Mouse (Mus musculus): Measurements from ENCODE around the gene 4930518I15Rik. TPM values are rescaled to one million over a fixed set of nuclear protein-coding genes. Genes with fewer than 3 reads are reported as not detected.
A peak's percentile ranks its signal among the peaks of the same experiment; 100 is the strongest.
"Not testable (repeated sequence)": the region's sequence is repeated elsewhere in the genome, so short reads cannot be mapped to it uniquely, and the experiment has no call there.

Gene 4930518I15Rik
- total RNA-seq, 2 experiments from 2014 or later = 1.1 to 1.2 TPM

DNA sequence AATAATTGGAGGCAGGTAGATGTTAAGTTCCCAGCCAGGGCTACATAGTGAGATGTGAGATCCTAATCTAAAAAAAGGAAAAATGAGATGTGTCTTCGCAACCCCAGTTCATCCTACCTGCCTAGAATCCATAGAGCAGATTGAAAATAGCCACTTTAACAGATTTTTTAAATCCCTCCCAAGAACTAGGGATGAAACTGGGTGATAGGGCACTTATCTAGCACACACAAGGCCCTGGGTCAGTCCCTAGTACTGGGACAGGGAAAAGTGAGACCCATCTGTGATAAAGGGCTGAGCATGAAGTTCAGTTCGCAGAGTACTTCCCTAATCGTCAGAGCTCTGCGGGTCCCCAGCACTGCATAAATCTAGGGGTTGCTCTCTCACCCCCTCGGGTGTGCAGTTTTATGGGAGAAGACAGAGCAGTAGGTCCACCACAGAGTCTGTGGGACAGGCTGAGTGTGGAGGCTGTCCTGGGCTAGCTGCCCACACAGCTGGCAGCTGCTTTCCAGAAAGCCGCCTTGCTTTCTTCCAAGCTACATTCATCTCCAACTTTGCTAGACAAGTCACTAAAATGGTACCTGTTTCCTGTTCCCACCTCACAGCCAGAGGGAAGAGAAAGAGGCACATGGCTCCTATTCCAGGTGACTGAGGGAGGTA is 9.1 kb downstream of the 4930518I15Rik start:
- intact Hi-C loops (cut with DNase I) = loop anchor here (5.0 kb wide), 1 partner anchor 36 kb away; no protein-coding TSS in a partner anchor
- peak in 1 of 2 experiments; percentile 24 for DNase-seq

- intact Hi-C loops (cut with DNase I) = loop anchor here (5.0 kb wide), 1 partner anchor 35 kb away; no protein-coding TSS in a partner anchor
- DNase-seq = no peak
Observed at GRCm38 (mm10) chr2:156847653-156848052, 10.1 kb downstream of the 4930518I15Rik start.

DNA sequence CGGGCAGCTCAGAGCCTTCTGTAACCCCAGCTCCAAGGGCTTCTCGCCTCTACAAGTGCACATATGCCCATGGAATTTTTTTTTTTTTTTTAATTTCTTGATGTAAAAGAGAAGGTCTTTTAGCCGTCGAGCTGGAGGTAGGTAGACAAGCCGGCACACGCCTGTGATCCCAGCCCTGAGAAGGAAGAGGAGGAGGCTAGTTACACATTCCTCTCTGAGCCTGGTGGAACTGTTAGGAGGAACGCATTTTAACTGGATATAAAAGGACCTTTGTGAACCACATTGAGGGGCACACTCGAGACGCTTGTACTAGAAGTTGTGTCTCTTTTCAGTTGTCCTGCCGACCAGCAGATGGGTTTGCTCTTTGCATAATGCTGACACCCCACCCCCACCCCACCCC is 13.0 kb downstream of the 4930518I15Rik start:
- intact Hi-C loops (cut with DNase I) = loop anchor here (5.0 kb wide), 2 partner anchors 32 to 122 kb away; no protein-coding TSS in a partner anchor
- no peak for DNase-seq

DNA sequence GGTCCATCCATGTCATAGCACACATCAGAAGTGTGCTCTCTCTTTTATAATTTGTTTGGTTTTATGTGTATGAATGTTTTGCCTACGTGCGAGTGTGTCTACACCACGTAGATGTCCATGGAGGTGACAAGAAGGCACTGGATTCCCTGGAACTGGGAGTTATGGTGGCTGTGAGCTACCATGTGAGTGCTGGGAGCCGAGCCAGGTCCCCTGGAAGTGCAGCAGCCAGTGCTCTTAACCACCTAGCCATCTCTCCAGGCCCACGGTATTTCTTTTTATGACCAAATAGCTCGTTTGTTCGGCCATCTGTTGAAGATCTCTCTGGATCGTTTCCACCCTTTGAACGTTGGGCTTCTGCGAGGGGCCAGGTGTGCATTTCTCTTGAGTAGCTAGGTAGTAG is 14.4 kb downstream of the 4930518I15Rik start:
- no peak for DNase-seq
- intact Hi-C loops (cut with DNase I) = loop anchor here (5.0 kb wide), 1 partner anchor 121 kb away; no protein-coding TSS in a partner anchor

- DNase-seq = no peak
- intact Hi-C loops (cut with DNase I) = loop anchor here (5.0 kb wide), 1 partner anchor 120 kb away; no protein-coding TSS in a partner anchor
Observed at GRCm38 (mm10) chr2:156842711-156843110, 15.0 kb downstream of the 4930518I15Rik start.

DNA sequence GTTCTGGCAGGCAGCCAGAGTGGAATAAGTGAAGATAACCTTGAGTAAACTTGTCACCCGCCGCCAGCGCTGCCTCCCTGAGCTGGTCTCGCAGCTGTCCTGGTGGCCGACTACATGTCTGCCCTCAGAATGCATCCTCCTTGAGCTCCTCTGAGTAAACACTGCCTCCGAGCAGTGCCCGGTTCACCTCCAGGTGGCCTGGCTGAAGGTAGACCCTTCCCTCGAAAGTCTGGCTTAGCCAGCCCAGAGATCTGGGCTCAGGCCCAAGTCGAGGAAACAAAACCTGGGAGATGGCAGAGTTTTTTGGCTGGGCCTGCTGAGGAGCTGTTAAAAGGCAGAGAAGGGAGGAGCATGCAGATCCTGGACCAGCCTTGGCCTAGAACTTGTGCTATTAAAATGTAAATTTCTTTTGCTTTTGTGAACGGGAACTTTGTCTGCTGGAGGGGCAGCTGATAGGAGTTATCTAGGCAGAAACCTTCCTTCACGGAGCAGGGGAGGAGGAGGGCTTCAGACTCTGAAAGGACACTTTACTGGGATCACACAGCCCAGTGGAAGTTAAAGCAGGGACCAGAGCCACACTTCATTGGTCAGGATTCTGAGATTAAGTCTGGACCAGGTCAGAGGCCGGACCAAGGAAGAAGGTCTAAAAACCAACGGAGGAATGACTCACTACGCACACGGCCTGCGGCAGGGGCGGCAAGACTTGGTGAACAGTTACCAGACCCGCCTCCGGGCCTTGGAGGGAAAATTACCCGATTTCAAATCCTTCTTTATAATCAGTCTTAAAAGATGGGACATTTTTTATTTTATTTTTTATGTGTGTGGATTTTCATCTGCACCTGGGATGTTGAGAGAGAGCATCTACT is 15.7 kb downstream of the 4930518I15Rik start:
- DNase-seq = peak; percentile 62 to 70
- intact Hi-C loops (cut with DNase I) = loop anchor here (5.0 kb wide), 1 partner anchor 120 kb away; no protein-coding TSS in a partner anchor

GRCm38 (mm10) chr2:156841028-156841840 is 16.5 kb downstream of the 4930518I15Rik start:
- DNase-seq = peak; percentile 71 to 74
- intact Hi-C loops (cut with DNase I) = loop anchor here (5.0 kb wide), 1 partner anchor 119 kb away; no protein-coding TSS in a partner anchor

- DNase-seq = peak; percentile 43 to 54
Observed at GRCm38 (mm10) chr2:156840301-156841027, 17.3 kb downstream of the 4930518I15Rik start.

GRCm38 (mm10) chr2:156839319-156840191 is 18.2 kb downstream of the 4930518I15Rik start, which contains the start of gene Tgif2:
Gene Tgif2, plus strand, starts transcription at chr2:156840007.
- intact Hi-C loops (cut with DNase I) = loop anchor here (5.0 kb wide), 1 partner anchor 117 kb away; no protein-coding TSS in a partner anchor
- peak; percentile 79 to 82 for DNase-seq

More at GRCm38 (mm10) chr2:156840301-156841027, 17.3 kb downstream of the 4930518I15Rik start:
- intact Hi-C loops (cut with DNase I) = loop anchor here (5.0 kb wide), 1 partner anchor 118 kb away; no protein-coding TSS in a partner anchor

GRCm38 (mm10) chr2:156838839-156839238 is 18.9 kb downstream of the 4930518I15Rik start:
- no peak for DNase-seq
- intact Hi-C loops (cut with DNase I) = no loop called here

DNA sequence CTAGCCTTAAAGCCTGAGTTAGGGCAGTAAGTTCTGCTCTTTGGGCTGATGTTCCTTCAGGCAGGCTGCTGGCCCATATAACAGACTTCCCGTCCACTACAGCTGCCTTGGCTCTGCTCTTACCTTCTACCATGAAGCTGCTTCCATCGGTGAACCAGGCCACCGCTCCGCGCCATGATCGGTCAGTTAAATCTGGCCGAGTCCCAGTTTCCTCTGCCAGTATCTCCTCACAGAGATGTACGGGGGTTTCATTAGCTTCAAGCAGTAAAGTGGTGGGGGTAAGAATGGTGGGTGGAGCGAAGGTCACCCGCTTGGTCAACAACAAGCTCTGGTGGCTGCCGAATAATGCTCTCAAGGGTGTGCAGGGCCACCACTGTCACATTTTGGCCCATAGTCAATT is 23.4 kb downstream of the 4930518I15Rik start:
- DNase-seq = no peak

DNA sequence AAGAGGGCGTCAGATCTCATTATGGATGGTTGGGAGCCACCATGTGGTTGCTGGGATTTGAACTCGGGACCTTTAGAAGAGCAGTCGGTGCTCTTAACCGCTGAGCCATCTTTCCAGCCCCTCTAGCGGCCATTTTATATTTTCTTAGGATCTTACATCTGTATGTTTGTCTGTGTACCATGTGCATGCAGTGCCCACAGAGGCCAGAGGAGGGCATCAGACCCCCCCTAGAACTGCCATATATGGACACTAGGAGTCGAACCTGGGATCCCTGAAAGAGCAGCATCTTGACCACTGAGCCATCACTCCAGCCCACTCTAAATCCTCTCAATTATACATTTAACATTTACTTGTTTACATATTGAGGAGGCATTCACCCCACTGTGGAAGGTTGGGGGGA is 32.6 kb downstream of the 4930518I15Rik start:
- intact Hi-C loops (cut with DNase I); DNase-seq: not testable (repeated sequence)

More for the DNA sequence above, 23.4 kb downstream of the 4930518I15Rik start:
- intact Hi-C loops (cut with DNase I) = no loop called here

DNA sequence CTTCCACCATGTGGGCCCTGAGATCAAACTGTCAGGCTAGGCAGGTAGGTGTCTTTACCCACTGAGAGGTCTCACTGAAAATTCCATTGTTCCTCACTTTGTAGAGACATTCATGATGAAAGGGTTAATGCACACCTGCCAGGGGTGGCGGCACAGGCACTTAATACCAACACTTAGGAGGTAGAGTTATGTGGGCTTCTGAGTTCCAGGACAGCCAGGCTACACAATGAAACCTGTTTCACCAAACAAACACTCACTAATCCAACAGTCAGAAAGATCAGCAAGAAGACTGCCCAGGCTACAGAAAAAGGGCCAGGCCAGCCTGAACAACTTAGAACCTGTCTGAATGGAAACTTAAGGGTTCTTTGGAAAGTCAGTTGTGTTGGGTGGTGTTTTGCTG is 41.6 kb downstream of the 4930518I15Rik start:
- no peak for DNase-seq
- intact Hi-C loops (cut with DNase I) = no loop called here

- intact Hi-C loops (cut with DNase I) = no loop called here
- DNase-seq = no peak
Observed at GRCm38 (mm10) chr2:156815412-156815811, 42.3 kb downstream of the 4930518I15Rik start.

DNA sequence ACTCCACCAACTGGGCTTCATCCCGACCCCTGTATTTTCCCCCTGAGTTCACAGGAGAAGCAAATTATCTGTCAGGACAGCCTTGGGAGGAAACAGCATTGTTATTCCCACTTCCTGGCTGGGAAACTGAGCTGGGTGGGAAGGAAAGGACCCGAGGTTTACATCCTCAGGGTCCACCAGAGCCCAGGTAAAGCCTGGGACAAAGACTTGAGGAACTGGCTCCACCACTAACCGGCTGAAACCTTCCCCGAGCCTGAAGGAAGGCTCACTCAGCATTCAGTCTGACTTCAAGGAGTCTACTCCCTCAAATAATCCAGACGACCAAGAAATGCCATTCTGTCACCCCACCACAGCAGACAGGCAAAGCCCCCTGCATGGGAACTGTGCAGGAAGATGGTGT is 42.9 kb downstream of the 4930518I15Rik start:
- DNase-seq = peak in 1 of 2 experiments; percentile 14
- intact Hi-C loops (cut with DNase I) = loop anchor here (5.0 kb wide), 1 partner anchor 32 kb away; no protein-coding TSS in a partner anchor

DNA sequence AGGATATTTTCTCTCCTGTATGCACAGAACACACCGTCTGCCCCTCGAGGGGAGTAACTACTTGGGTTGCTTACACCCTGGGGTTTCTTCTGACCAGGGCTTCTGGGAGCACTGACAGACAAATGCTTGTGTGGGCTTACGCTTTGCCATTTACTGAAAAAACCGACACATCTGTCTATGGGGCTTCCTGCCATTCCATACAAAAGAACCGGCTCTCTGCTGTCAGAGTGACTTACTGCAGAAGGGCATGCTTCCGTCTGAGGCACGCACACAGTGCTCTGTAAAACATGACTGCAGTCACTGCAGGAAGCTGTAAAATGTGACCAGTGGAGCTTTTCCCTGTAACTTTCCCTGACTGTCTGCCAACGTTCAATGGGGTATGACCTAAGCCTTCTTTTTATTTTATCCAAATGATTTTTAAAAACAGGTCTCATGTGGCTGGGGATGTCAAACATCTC is 43.4 kb downstream of the 4930518I15Rik start:
- DNase-seq = peak; percentile 36 to 42
- intact Hi-C loops (cut with DNase I) = loop anchor here (5.0 kb wide), 1 partner anchor 33 kb away; no protein-coding TSS in a partner anchor

DNA sequence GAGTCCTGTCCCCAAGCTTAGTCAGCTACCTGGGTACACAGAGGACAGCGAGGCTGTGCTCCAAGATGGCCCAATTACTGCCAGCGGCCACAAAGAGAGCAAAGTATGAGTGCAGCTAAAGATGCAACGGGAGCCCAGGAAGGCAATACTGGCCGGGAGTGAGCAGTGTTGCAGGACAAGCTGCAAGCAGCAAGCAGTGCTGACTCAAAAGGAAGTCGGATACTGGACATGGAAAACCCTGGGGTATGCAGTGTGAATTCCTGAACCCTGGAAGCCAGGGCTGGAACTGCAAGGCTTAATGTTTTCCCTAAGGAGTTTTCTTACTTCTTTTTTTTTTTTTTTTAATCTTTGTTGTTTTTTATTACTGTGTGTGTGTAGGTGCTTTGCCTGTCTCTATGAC is 46.2 kb downstream of the 4930518I15Rik start:
- peak; percentile 15 to 18 for DNase-seq
- intact Hi-C loops (cut with DNase I) = loop anchor here (5.0 kb wide), 1 partner anchor 36 kb away; no protein-coding TSS in a partner anchor

DNA sequence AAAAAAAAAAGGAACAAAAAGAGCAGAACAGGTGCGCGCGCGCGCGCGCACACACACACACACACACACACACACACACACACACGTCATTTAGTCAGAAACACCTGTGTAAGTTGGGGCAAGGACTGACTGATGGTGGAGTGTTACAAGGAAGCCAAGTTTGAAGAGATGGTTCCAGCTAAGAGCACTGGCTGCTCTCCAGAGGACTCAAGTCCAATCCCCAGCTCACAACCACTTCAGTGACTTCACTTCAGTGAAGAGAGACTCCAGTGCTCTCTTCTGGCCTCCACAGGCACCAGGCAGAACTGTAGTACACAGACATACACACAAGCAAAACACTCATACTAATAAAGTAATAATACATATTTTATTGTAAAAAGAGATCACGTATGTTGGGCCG is 47.0 kb downstream of the 4930518I15Rik start:
- intact Hi-C loops (cut with DNase I) = loop anchor here (5.0 kb wide), 1 partner anchor 37 kb away; no protein-coding TSS in a partner anchor
- peak in 1 of 2 experiments; percentile 12 for DNase-seq

Measured in heart, postnatal 10 days (tissue).